Mouse (Mus musculus) thymus, postnatal 0 days (tissue): ENCODE measurements around the gene Mrgpre. TPM values are rescaled to one million over a fixed set of nuclear protein-coding genes. Genes with fewer than 3 reads are reported as not detected.

Experiments
- DNase-seq: peaks from one replicate; pipeline ENCODE4 v3.0.0-alpha.2; 2015; ENCODE audit warnings: low spot score
- polyA plus RNA-seq: library from polyadenylated mRNA; unstranded; fragments of >200 nt; fragmentation: Nextera tagmentation; extraction: Ambion mirVana; gene quantifications from 2 replicates; pipeline ENCODE4 v1.2.1, GENCODE M21; 2015

Gene Mrgpre
- polyA plus RNA-seq: 1.5 and 1.7 TPM in 2 replicates

DNA sequence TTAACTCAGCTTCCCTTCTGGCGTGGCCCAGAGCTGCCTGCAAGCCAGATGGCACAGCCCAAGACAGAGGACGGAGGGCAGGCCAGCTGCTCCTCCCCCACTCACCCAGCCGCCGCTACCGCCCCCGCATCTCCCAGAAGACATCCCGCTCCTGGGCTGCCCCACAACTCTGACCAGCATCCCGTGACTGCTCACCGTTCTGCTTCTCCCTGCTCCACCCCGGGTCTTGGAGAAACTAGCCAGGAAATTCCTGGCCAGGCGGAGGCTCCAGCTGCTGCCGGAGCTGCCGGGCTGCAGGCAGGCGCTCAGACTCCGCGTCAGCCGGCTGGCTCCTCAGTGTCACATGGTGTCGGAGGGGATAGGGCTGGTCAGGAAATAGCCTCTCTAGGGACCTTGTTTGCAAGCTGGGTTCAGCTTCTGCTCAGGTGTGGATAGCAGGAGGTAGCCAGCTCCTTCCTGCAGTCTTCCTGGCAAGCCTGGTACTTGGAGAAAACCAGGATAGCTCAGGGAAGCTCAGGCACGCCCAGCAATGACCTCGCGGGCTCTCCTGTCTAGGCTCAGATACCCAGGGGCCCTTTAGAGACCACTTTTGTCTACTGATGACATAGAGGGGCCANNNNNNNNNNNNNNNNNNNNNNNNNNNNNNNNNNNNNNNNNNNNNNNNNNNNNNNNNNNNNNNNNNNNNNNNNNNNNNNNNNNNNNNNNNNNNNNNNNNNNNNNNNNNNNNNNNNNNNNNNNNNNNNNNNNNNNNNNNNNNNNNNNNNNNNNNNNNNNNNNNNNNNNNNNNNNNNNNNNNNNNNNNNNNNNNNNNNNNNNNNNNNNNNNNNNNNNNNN lies at the start of gene Mrgpre:
TSS of gene Mrgpre (minus strand) at position 505 of the 834 bp plus-strand sequence.
- peak; percentile 56 for DNase-seq

DNA sequence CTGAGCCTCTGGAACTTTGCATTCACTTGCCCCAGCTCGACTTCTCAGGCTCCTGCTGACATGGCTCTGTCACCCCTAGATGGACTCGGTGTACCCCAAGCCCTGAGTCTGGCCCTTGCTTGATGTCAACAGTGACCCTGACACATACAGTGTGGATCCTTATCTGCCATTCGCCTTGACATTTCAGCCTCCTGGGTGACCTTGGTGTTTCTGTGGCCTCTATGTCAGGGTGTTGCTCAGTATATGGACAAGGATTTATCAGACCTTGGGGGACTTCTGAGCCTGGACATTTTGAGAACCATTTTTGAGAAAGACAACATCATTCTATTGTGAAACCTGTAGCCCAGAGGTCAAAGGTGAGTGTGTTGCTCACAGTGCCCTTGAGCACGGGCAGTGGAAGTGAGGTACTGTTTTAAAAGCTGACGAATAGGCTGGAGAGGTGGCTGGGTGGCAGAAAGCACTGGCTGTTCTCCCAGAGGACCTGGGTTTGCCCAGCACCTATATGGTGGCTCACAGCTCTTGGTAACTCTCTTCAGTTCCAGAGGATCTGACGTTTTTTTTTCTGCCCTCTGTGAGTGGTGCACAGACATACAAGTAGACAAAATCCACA lies 49.4 kb upstream of the Mrgpre start:
- no peak for DNase-seq

- no peak for DNase-seq
Observed at GRCm38 (mm10) chr7:143832611-143833010, 48.3 kb upstream of the Mrgpre start.

DNA sequence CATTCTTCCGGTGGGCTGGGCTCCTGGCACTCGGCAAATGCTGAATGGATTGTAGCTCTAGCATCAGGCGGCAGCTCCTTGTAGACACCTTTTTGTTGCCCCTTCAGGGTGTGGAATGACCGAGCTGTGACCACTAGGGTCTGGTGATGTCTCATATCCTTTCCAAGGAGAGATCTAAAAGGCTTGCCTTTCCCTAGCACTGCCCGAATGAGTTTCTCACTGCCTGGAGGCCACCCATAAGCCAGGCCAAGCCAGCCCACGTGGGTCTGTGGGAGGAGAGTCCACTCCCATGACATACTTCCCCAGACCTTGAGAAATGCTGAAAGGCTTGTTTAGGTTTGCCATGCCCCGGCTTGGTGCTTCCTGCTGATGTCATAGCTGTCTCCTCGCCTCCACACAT lies 47.9 kb upstream of the Mrgpre start:
- DNase-seq: no peak

DNA sequence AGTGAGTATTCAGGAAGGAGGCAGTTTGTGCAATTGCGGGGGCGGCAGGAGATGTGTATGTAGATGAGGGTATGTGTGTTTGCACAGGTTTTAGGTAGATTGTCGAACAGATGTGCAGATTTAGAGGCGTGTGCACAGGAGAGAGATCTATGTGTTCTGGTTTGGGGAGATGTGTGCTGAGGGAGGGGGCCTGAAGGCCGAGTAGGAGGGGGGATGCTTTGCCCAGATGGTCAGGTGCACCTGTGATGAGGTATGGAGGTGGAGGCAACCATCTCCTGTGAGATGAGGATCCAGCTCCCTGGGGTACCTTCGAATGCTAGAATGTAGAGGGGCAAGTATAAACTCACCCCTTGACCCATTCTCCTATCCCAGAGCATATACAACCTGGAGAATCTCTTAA lies 46.1 kb upstream of the Mrgpre start:
- DNase-seq: no peak

DNA sequence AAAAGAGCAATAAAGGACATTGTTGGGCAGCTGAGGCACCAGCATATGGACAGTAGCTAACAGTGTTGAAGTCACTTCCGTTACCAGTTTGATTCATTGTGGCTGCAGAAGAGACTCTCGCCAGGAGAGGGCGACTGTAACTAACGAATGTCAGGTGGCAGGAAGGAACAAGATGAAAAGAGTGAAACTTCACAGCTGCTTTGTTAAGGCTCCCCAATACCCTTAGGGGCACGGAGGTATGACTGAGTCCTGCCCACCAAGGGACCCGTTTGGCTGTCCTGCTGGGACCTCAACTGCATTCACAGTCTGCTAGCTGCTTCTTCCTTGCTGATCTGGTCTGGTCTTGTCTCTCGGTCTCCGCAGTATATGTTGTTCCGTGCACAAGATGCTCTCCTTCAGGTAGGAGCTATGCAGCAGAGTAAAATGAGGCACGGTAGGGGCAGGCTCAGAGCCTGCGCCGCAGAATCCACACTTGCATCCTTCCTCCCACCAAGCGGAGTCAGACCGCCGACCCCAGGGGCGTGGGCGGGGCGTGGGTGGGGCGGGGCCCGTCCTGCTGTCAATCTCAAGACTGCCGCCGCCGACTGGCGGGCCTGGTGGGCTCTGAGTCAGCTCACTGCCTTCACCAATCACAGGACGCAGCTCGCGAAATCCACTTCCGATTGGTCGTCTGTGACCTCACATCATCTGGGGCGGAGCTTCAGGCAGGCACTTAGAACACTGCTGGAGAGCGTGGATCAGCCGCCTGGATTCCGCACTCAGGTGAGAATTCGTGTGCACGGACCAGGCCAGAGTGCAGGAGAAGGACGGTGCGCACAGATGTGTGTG lies 45.4 kb upstream of the Mrgpre start:
- peak; percentile 99 for DNase-seq

GRCm38 (mm10) chr7:143826985-143827384 lies 42.7 kb upstream of the Mrgpre start:
- no peak for DNase-seq

DNA sequence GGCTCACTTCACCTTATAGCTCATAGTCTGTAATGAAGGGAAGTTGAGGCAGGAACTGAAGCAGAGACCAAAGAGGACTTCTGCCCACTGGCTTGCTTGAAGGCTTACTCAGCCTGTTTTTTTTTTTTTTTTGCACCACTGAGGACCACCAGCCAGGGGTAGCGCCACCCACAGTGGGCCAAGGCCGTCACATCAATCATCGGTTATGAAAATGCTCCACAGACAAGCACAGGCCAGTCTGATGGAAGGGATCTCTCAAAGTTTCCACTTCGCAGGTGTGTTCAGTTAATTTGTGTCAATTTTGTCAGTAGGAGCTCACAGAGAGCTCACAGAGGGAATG lies 38.9 kb upstream of the Mrgpre start:
- DNase-seq: no peak

DNA sequence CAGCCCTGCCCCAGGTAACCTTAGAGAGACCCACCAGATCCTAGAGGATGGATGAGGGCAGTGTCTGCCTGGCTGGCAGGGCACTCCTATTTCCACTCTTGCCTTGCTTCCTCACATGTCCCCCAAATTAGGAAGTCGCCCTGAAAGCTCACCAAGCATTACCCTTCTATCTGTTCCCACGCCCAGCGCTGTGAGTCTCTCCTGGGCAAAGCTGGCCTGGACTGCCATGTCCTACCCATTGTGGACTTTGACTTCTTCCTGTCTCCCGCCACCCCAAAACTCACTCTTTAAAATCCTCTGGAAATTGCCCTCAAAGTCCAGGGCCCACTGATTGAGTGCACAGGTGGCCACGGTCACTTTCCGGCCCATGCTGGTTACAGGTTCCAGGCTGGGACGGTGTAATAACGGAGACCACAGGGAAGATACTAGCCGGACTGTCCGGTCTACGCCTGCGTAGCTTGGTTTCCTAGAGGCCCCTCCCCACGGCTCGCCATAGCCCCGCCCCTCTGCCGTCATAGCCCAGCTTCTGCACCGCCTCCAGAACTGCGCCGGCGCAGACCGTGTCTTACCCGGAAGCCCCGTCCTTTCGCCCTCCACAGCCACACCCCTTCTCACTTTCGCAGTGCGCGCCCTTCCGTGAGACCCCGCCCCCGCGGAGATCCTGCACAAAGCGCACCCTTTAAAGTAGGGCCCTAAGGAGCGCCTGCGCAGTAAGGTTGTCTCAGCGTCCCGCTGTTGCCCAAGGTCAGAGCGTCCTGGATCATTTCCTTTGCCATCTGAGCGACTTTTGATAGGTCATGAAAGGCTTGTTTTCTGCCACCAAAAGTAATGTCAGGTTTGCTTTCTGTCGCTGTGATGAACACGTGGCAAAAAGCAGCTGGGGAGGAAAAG lies 38.3 kb upstream of the Mrgpre start, which contains the start of the genes Nadsyn1 and Dhcr7:
TSS of gene Nadsyn1 (minus strand) at position 475 of the 891 bp plus-strand sequence.
TSS of gene Dhcr7 (plus strand) at position 771 of the 891 bp plus-strand sequence.
- peak; percentile 98 for DNase-seq

- no peak for DNase-seq
Observed at GRCm38 (mm10) chr7:143821241-143821640, 36.9 kb upstream of the Mrgpre start.

DNA sequence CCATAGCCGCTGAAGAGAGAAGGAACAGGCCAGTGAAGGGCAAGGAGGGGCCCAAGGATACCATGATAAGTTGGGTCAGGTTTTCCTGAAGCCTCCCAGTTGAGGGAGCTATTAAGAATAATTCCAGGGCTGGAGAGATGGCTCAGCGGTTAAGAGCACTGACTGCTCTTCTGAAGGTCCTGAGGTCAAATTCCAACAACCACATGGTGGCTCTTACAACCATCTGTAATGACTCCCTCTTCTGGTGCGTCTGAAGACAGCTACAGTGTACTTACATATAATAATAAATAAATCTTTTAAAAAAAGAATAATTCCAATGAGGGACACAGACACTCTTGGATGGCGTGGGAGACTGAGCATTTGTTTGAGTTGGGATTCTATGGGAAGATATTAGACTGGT lies 34.9 kb upstream of the Mrgpre start:
- no peak for DNase-seq

DNA sequence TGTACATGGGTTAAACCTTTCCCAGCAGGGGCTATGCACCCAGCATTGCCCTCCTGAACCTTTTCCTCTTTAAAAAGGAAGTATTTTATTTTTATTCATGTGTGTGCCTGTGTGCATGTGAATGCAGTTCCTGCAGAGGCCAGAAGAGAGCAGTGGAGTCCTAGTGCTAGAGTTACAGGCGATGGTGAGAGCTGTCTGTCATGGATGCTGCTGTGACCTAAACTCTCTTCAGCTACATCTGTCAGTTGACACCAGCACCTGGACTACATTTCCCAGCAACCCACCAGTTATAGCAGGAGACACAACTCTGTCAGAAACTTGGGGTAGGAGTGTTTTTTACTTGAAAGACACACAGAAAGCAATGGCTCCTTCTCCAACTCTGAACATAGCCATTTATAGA lies 24.6 kb upstream of the Mrgpre start:
- peak; percentile 75 for DNase-seq

DNA sequence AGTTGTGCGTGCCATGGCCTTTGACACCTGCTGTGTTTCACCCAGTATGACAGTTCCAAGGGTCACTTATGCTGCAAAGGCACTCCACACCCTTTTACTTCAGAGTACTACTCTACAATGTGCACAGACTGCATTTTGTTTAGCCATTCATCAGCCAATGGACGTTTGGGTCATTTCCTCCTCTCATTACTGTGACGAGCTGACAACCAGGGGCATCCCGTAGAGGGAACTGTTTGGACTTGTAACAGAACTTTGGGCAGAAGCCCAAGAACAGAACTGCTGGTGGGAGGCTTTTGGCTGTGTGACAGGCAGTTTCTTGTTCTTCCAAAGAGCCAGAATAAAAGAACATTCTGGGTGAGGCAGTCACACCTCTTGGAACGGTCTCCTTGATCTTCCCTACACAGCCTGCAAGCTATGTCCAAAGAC lies 20.9 kb upstream of the Mrgpre start:
- DNase-seq: no peak

DNA sequence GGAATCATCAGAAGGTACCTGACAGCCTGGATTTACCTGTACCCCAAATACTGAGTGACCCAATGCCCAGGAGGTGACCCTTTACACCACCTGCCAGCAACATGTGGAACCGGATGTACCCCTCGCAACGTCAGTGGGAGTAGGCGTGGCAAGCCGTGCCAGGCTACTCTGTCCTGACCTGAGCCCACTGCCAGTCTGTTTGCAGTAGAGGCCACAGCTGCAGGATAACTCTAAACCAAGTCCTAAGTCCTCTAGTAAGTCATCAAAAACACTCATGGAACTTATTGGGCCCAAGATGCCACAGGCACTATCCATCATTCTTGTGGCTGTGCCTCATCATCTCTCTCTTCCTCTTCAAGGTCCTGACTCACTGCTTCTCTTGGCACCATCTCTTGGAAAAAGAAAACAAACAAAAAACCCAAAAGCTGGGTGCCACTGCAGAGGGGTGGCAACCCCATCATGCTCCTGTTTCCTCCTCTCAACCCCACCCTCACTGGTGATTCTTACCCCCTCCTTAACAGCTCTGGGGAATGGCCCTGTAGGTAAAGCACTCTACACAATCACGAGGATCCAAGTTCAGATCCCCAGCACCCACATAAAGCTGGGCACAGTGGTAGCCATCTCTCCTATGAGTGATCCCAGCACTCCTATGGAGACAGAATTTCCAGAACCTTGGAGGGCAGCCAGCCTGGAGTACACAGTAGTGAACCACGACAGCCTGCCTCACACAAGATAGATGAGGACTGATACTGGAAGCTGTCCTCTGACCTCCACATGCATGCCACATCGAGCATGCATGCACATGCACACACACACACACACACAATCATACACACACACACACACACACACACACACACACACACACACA lies 17.1 kb upstream of the Mrgpre start:
- DNase-seq: no peak

DNA sequence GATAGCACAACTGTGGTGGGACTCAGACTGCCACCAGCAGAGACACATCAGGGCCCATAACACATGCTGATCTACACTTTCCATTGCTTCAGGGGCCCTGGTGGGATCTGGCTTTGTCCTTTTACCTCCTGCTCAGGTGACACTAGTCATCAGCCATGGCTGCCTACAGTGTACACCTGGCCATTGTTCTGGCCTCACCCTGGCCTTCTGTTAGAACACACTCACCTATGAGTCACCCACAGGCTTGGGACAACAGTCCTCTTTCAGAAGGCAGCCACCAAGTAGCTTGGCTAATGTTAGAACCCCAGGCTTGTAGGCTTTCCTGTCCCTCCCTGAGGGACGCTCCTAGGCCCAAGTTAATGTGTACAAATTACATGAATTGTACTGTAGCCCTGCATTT lies 16.5 kb upstream of the Mrgpre start:
- no peak for DNase-seq

DNA sequence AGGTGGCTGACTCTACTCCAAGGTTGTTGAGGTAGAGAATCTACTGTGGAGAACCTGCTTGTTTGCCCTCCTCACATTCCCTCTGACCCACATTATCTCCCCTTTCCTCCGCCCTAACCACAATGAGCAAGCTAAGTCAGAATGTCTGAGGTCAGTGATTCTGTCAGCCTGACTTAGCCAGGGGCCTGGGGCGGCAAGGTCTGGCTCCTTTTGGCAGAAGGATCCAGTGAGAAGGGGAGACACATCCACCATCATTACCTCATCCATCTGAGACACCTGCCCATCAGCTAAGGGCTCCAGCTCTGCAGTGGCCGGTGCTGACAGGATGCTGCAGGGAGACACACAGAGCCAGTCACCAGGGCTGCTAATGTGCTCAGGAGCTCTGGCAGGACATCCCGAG lies 14.5 kb upstream of the Mrgpre start:
- no peak for DNase-seq

- peak; percentile 49 for DNase-seq
Observed at GRCm38 (mm10) chr7:143793121-143793520, 8.8 kb upstream of the Mrgpre start.

DNA sequence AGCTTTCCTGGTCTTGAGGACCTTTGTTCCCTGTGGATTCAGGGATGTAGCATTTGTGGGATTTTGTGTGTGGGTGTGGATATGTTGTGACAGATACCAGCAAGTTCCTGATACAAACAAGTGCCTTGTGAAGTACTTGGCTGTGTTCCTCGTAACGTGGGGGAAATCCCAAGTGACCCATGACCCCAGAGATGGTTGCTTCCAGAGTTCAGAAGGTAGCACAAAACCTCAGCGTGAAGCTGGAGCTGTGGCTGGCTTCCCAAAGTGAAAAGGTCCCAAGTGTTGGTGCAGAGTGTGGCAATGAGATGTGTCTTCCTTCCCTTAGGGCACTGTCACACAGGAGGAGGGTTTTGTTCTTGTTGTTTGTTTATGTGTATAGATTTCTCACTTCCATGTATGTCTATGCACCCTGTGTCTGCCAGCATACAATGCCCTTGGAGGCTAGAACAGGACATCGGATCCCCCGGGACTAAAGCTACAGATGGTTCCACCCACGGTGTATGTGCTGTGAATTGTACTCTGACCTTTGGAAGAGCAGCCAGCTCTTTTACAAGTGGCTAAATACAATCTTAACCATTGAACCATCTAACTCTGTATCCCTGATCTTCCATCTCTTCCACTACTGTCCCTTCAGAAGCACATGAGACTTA lies 8.2 kb upstream of the Mrgpre start:
- DNase-seq: no peak

DNA sequence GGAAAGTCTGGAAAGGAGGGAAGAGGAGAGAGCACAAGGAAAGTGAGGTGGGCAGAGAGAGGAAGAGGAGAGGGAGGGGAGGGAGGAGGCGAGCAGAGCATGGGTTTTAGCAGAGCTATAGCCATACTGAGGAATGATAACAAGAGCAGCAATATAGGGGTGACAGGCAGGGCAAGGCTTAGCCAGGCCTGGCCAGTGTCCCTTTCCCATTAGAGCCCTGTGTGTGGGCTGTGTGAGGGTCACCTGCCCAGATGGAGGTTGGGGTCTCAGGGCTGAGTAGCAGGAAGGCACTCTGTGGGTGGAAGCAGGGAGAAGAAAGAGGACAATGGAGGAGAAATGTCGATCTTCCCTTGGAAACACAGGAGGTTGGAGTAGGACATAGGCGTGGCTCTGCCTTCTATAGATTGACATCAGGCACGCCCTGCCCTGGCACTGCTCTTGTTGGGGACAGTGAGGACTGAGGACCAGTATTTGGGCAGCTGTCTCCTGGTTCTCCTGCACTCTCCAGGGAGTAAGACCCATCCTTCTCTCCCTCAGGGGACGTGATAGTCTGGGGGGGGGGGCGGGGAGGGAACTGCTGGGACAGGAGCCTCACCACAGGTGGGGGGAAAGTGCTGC lies 813 bp downstream of the Mrgpre start:
- no peak for DNase-seq
